Mouse (Mus musculus) CH12.LX (cell line): ENCODE data around the gene Cant1. TPM values are rescaled to one million over a fixed set of nuclear protein-coding genes. Genes with fewer than 3 reads are reported as not detected.

ENCODE experiments used
- DNase-seq: peaks from one replicate; pipeline ENCODE4 v3.0.0-alpha.2; 2013; ENCODE audit errors: extremely low read depth
- H3K27ac ChIP-seq: 2 replicates; pipeline ENCODE4 v1.5.1; 2012; ENCODE audit warnings: low read depth, mild to moderate bottlenecking, control low read depth, moderate library complexity; ENCODE audit not compliant: insufficient read depth
- H3K27me3 ChIP-seq: replicated peaks from 2 replicates; pipeline ENCODE3; 2012; ENCODE audit warnings: inconsistent platforms
- H3K36me3 ChIP-seq, 2 experiments: replicated peaks in 1 of 2; 2 replicates each; pipeline versions ENCODE3 to v1.6.1; 2012; ENCODE audit warnings: inconsistent platforms in 1 of 2, low read length in 1 of 2, mild to moderate bottlenecking in 1 of 2, mixed read lengths in 1 of 2, moderate library complexity in 1 of 2; ENCODE audit not compliant: control insufficient read depth in 1 of 2, insufficient read depth in 1 of 2
- H3K4me1 ChIP-seq, 2 experiments: 2 replicates each; pipeline ENCODE4 v1.6.1; 2012; ENCODE audit warnings: inconsistent platforms in 1 of 2, moderate library complexity in 1 of 2; ENCODE audit not compliant: insufficient read depth in 2 of 2, control insufficient read depth in 1 of 2
- H3K4me2 ChIP-seq: 2 replicates; pipeline ENCODE4 v1.6.1; 2012; ENCODE audit warnings: low read depth, mild to moderate bottlenecking, control low read depth; ENCODE audit not compliant: poor library complexity, insufficient read depth, severe bottlenecking
- H3K4me3 ChIP-seq, 3 experiments: fragments of 150-350 bp in 1 of 3; sonication (generic) in 1 of 3; replicated peaks in 1 of 3; 2 replicates each; pipeline versions ENCODE3 to v1.5.1; 2011 to 2012; ENCODE audit warnings: low read depth in 2 of 3, low read length in 2 of 3, mild to moderate bottlenecking in 2 of 3, moderate library complexity in 2 of 3, control low read depth in 1 of 3, improper control_type of control experiment in 1 of 3, inconsistent platforms in 1 of 3, mixed read lengths in 1 of 3; ENCODE audit not compliant: poor library complexity in 1 of 3
- H3K79me2 ChIP-seq: replicated peaks from 2 replicates; pipeline ENCODE4 v1.6.1; 2012; ENCODE audit warnings: mild to moderate bottlenecking, moderate library complexity; ENCODE audit not compliant: control insufficient read depth, poor library complexity, insufficient read depth, severe bottlenecking; ENCODE audit errors: extremely low read depth
- H3K9ac ChIP-seq: 2 replicates; pipeline ENCODE4 v1.6.1; 2012; ENCODE audit warnings: low read depth, mild to moderate bottlenecking, control low read depth, moderate library complexity; ENCODE audit not compliant: insufficient read depth
- H3K9me3 ChIP-seq: replicated peaks from 2 replicates; pipeline ENCODE3; 2012; ENCODE audit warnings: low read length, inconsistent platforms, mixed read lengths
- BHLHE40 ChIP-seq: IDR thresholded peaks from 2 replicates; pipeline ENCODE4 v1.6.1; 2011; ENCODE audit warnings: mild to moderate bottlenecking, low read depth, low read length, improper control_type of control experiment
- CHD1 ChIP-seq: IDR thresholded peaks from 2 replicates; pipeline ENCODE4 v1.6.1; 2012; ENCODE audit warnings: low read depth, low read length, improper control_type of control experiment, inconsistent platforms
- CHD2 ChIP-seq: IDR thresholded peaks from 2 replicates; pipeline ENCODE4 v1.6.1; 2011; ENCODE audit warnings: low read length, improper control_type of control experiment
- CTCF ChIP-seq, 2 experiments: IDR thresholded peaks in 1 of 2; conservative IDR thresholded peaks in 1 of 2; 2 replicates each; pipeline ENCODE4 v1.5.1; 2011 to 2012; ENCODE audit warnings: low read depth in 2 of 2, low read length in 2 of 2, improper control_type of control experiment in 1 of 2, inconsistent platforms in 1 of 2, mild to moderate bottlenecking in 1 of 2, moderate library complexity in 1 of 2
- ETS1 ChIP-seq: conservative IDR thresholded peaks from 2 replicates; pipeline ENCODE4 v1.6.1; 2012; ENCODE audit warnings: low read depth, mild to moderate bottlenecking, inconsistent platforms, low read length, improper control_type of control experiment, moderate library complexity
- IRF4 ChIP-seq: IDR thresholded peaks from 2 replicates; pipeline ENCODE4 v1.6.1; 2014; ENCODE audit warnings: low read depth, mild to moderate bottlenecking, inconsistent platforms, low read length, improper control_type of control experiment
- MAX ChIP-seq: IDR thresholded peaks from 2 replicates; pipeline ENCODE4 v1.6.1; 2011; ENCODE audit warnings: low read length, improper control_type of control experiment
- MEF2A ChIP-seq: IDR thresholded peaks from 2 replicates; pipeline ENCODE4 v1.6.1; 2014; ENCODE audit warnings: low read depth, mild to moderate bottlenecking, inconsistent platforms, low read length, improper control_type of control experiment, borderline replicate concordance
- MYC ChIP-seq: IDR thresholded peaks from 2 replicates; pipeline ENCODE4 v1.6.1; 2011; ENCODE audit warnings: low read depth, mild to moderate bottlenecking, improper control_type of control experiment, low read length
- NRF1 ChIP-seq: IDR thresholded peaks from 2 replicates; pipeline ENCODE4 v1.6.1; 2014; ENCODE audit warnings: low read depth, mild to moderate bottlenecking, inconsistent platforms, low read length, improper control_type of control experiment, moderate library complexity
- RCOR1 ChIP-seq: conservative IDR thresholded peaks from 2 replicates; pipeline ENCODE4 v1.6.1; 2012; ENCODE audit warnings: low read depth, mild to moderate bottlenecking, inconsistent platforms, low read length, improper control_type of control experiment
- TBP ChIP-seq: conservative IDR thresholded peaks from 2 replicates; pipeline ENCODE4 v1.6.1; 2011; ENCODE audit warnings: low read depth, low read length, improper control_type of control experiment
- TCF12 ChIP-seq: IDR thresholded peaks from 2 replicates; pipeline ENCODE4 v1.6.1; 2014; ENCODE audit warnings: low read depth, mild to moderate bottlenecking, inconsistent platforms, low read length, improper control_type of control experiment
- USF1 ChIP-seq: IDR thresholded peaks from 2 replicates; pipeline ENCODE4 v1.6.1; 2014; ENCODE audit warnings: low read depth, mild to moderate bottlenecking, inconsistent platforms, low read length, improper control_type of control experiment
- USF2 ChIP-seq: conservative IDR thresholded peaks from 2 replicates; pipeline ENCODE4 v1.6.1; 2011; ENCODE audit warnings: low read depth, low read length, improper control_type of control experiment
- ZNF384 ChIP-seq: IDR thresholded peaks from 2 replicates; pipeline ENCODE4 v1.6.1; 2012; ENCODE audit warnings: low read depth, low read length, improper control_type of control experiment, inconsistent platforms
- dilution Hi-C: fragments of 300-500 bp; cut with MboI; formaldehyde crosslinking; loops from 2 replicates; pipeline ENCODE4 v1.14.3; 2020; ENCODE audit warnings: low sequenced_read_pairs; ENCODE audit not compliant: extremely low pct_unique_long_range_greater_than_20kb, extremely low pct_ligation_motif_present
- in situ Hi-C: fragments of 300-500 bp; cut with MboI; formaldehyde crosslinking; loops from 3 replicates; pipeline ENCODE4 v1.14.3; 2019; ENCODE audit warnings: low sequenced_read_pairs, low pct_ligation_motif_present, low pct_unique_long_range_greater_than_20kb, mixed read lengths
- polyA plus RNA-seq: library from polyadenylated mRNA; unstranded; fragments of >175 nt; gene quantifications from 2 replicates; pipeline ENCODE4 v1.2.1, GENCODE M21; 2012; ENCODE audit warnings: low read depth; ENCODE audit not compliant: insufficient read length
- total RNA-seq, 2 experiments: library from RNA; depleted of rRNA; stranded (reverse); fragments of 300-350 nt in 1 of 2; fragments of >200 nt in 1 of 2; gene quantifications; 2 replicates each; pipeline ENCODE4 v1.2.3; 2012 to 2014

Cant1 gene
- total and polyA plus RNA-seq, 3 experiments = 28.8 to 40.2 (median 31.2) TPM

- dilution Hi-C loops = no loop called here
- H3K9me3 ChIP-seq = peaks cover 5% of the 10 kb centered on the region
- H3K27ac ChIP-seq = no peak overlapping the region
- H3K9ac ChIP-seq = no peak overlapping the region
- H3K79me2 ChIP-seq = no peaks in the 10 kb centered on the region
- no peak overlapping the region for H3K4me3 ChIP-seq
- in situ Hi-C loops = no loop called here
- peaks cover 58% of the 10 kb centered on the region for H3K27me3 ChIP-seq
- TF ChIP-seq MAX = no peak
- TF ChIP-seq CTCF (conservative IDR thresholded peaks at IDR 0.05 in 1 of 2, IDR thresholded peaks at IDR 0.05 in 1 of 2; ENCODE audit: low read depth in 2 of 2, low read length in 2 of 2) = no peak
- no peak for TF ChIP-seq ETS1
- peak; percentile 62 for TF ChIP-seq BHLHE40
- TF ChIP-seq, all 38 proteins: peak for 1
- peaks cover 10 to 23% of the 10 kb centered on the region in 2 experiments for H3K4me1 ChIP-seq
- H3K36me3 ChIP-seq = no peaks in the 10 kb centered on the region
- DNase-seq = no peak
- peak overlapping the region; percentile 13; the same call in 1 of the 2 replicates for H3K4me2 ChIP-seq
These were observed 49.2 kb downstream of the Cant1 start for GRCm38 (mm10) chr11:118369657-118370056.

GRCm38 (mm10) chr11:118369251-118369650, 49.6 kb downstream of the Cant1 start:
- no peak for TF ChIP-seq RCOR1
- no peak for TF ChIP-seq MEF2A
- TF ChIP-seq ETS1 = no peak
- TF ChIP-seq TBP = no peak
- TF ChIP-seq ZNF384 = no peak
- TF ChIP-seq TCF12 = no peak
- no peak for TF ChIP-seq CHD2
- no peak for TF ChIP-seq IRF4
- no peak for TF ChIP-seq NRF1
- no peak for TF ChIP-seq MYC
- TF ChIP-seq USF2 = no peak
- no peak for TF ChIP-seq USF1
- no peak for TF ChIP-seq CTCF (conservative IDR thresholded peaks at IDR 0.05 in 1 of 2, IDR thresholded peaks at IDR 0.05 in 1 of 2; ENCODE audit: low read depth in 2 of 2, low read length in 2 of 2)
- no peak for TF ChIP-seq CHD1
- Histone ChIP-seq H3K79me2 (no peaks in the 10 kb centered on the region), H3K9ac (no peak overlapping the region), H3K4me3 (no peak overlapping the region), H3K36me3 (no peaks in the 10 kb centered on the region), H3K27me3 (peaks cover 54% of the 10 kb centered on the region), H3K4me2 (no peak overlapping the region), H3K4me1 (peaks cover 10 to 20% of the 10 kb centered on the region in 2 experiments), H3K27ac (no peak overlapping the region), H3K9me3 (peaks cover 5% of the 10 kb centered on the region)
- dilution Hi-C loops = no loop called here
- in situ Hi-C loops = no loop called here
- no peak for DNase-seq
